Mouse (Mus musculus) cerebellum, adult 11 months (tissue): Measurements from ENCODE around the gene Arpc2.

ENCODE experiments used
- DNase-seq: peaks from one replicate; pipeline ENCODE4 v3.0.0; 2022

Gene Arpc2

DNA sequence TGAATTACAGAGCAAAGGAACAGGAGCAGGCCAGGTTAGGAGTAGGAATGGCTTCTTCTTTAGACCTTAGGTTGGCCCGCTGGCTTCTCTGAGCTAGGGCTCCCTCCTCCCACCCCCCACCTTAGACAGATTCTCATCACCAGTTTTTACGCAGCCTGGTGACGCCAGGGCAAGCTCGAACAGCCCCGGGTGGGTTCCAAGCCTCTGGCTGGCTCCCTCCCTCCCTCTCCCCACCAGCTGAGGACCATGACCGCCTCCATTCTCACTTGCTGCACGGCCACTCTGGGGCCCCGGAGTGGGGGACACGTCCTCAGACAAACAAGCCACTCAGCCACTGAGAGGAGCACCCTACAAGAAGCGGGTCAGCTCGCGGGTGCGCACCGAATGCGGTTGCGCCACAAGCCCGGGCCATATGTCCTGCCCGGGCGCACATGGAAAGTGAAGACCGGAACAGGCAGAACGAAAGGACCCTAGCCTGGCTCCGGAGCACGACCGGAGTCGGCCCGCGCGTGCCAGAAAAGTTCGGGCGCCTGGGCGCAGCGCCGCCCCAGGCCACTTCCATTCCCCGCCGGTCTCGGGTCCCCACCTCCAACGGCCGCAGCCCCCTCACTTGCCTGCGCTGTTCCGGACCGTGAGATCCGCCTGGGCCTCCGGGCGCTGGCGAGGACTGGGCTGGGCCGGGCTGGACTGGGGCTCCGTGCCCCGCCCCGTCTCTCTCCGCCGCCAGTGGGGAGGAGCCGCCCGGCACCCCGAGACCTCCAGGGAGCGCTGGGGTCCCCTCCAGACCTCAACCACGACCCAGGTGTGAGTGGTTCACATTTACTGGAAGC lies 67.8 kb downstream of the Arpc2 start:
- peak; percentile 56 for DNase-seq

DNA sequence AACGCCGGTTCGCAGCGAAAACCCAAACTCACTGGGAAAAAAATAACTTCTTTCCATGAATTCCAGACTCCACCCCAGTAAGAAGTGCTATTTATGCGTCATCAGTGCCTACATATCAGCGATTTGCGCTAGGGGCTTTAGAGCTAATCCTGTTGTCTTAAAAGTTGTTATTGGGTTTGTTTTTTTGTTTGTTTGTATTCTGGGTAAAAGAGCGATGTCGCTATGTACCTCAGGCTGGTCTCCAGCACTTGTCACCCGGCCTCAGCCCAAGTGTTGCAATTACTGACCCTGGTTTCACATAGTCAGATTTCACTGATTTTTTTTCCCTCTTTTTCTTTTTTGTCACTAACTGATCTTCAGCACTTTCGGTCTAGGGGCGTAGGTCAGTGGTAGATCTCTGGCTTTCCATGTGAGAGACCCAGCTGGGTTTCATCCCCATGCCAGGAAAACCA lies 68.5 kb downstream of the Arpc2 start:
- no peak for DNase-seq

DNA sequence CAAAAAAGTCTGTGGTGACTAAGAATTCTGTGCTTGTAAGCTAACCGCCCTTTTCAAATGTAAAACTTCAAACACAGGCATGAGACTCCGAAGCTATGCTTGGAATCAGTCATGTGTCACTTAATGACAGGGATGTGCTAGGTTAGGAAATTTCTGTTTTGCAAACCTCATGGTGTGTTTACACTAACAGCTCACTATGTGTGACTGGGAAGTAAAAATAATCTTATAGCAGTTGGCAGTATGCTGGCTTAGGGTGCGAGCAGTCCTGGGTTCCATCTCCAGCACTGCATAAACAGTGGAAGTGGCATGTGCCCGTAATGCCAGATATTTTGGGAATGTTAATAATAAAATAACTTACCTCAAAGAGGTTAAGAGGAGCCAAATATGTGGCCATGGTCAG lies 69.1 kb downstream of the Arpc2 start:
- no peak for DNase-seq

DNA sequence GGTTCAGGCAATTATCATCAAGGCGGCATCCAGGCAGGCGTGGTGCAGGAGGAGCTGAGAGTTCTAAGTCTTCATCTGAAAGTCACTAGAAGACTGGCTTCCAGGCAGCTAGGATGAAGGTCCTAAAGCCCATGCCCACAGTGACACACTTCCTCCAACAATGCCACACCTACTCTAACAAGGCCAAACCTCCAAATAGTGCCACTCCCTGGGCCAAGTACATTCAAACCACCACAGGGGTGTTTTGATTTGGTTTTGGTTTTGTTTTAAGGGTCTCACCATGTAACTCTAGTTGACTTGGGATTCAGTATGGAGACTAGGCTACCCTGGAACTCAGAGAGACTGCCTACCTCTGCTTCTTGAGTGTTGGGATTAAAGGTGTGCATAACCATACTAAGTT lies 69.6 kb downstream of the Arpc2 start, which contains the start of gene Tmbim1:
Tmbim1 (minus strand) TSS at position 101 of the 400 bp plus-strand sequence.
- no peak for DNase-seq

DNA sequence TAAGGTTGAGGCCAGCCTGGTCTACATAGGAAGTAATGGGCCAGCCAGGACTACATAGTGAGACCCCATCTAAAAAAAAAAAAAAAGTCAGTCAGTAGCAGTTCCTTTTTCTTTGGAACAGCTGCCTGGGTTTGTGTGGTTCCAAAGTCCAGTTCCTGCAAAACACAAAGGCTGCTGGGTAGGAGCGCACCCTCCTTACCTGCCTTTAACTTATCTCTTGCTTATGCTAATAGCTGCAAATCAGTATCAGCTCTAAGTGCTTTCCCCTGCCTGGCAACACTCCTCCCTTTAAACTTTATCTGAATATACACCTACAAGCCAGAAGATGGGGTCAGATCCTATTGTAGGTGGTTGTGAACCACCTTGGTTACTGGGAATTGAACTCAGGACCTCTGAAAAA lies 71.3 kb downstream of the Arpc2 start:
- no peak for DNase-seq

DNA sequence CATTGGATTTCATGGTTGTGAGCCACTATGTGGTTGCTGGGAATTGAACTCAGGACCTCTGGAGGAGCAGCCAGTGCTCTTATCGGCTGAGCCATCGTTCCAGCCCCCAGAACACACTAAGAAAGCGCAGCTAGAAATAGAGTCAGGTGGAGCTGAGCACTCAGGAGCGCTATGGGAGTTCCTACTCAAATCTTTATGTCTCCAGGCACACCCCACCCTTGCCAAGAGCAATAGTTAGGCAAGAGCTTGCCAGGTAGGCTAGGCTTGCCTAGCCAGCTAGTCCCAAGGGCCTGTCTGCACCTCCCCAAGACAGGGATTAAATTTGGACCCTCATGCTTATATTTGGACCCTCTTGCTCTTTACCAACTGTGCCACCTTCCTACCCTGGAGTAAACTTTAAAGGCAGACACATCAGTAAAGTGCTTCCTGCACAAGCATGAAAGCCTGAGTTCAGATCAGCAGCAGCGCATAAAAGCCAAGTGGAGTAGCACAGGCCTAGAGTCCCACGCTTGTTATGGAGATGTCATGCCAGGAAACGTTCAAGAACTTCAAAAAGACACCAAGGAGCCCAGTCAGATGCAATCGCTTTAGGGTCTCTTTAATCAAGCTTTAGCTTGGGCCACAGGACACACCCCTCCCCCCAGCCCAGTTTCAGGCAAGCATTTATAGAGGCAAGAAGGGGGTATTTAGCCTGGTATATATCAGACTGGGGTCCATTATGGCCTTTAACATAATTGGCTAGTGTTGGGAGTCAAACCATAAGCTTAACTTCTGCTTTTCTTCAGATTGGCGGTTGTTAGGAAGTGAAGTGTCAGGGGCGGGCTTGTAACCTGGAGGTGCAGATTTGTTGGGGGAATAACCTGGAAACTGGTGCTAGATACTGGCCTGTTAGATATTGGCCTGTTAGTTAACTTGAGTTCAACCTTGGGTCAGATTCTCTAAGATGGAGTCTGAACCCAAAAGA lies 72.4 kb downstream of the Arpc2 start:
- DNase-seq: no peak

DNA sequence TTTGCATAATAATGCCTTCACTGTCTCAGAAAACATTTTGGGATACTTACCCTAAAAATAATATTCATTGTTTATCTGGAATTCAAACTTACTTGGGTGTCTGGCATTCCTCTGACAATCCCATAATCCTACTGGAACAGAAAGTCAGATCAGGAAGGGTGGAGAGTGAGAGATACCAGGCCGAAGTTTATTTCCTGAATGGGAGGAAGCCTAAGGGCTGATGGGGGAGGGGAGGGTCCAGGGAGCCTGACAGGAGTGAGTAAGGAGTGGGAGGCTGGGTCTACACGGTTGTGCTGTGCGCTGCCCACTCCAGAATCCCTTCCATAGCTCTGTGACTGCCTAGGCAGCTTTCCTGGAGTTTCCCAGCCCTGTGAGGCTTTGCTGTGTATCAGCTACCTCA lies 73.9 kb downstream of the Arpc2 start:
- no peak for DNase-seq

DNA sequence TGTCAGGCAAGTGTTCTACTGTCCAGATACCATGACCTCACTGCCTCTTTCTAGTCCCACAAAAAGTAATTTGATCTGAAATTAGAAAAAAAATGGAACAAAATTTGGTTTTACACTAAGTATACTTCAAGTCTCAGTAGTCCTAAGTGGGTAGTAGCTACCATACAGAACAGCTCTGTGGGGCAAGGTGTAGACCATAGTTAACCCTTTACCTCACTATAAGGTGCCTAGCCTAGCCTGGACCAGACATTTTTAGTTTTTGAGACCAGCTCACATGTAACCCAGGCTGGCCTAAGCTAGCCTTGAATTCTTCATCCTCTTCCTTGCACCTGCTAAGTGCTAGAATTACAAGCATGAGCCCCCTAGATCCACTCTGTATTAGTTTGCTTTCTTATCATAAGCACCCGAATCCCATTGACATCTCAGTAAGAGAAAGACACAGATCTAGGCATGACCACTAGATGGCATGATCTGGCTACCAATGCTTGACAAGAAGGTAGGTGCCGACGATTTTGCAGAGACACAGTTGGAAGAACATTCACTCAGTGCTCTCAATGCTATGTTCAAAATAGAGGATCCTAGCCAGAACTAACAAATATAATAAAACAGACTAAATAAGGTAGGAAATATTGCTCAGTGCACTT lies 77.3 kb downstream of the Arpc2 start:
- DNase-seq: peak; percentile 58

DNA sequence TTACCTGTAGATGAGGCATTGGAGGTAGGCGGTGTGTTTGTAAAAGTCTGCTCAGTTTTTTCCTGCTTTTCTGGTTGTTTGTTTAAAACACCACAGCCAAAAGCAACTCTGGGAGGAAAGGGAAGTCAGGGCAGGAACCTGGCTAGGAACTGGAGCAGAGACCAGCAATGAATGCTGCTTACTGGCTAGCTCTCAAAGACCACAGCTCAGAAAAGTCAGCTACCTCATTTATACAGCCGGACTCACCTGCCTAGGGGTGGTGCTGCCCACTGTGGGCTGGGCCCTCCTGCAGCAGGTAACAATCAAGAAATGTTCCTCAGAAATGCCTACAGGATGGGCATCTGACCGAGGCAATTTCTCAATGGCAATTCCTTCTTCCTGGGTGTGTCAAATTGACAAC lies 78.9 kb downstream of the Arpc2 start:
- DNase-seq: no peak

DNA sequence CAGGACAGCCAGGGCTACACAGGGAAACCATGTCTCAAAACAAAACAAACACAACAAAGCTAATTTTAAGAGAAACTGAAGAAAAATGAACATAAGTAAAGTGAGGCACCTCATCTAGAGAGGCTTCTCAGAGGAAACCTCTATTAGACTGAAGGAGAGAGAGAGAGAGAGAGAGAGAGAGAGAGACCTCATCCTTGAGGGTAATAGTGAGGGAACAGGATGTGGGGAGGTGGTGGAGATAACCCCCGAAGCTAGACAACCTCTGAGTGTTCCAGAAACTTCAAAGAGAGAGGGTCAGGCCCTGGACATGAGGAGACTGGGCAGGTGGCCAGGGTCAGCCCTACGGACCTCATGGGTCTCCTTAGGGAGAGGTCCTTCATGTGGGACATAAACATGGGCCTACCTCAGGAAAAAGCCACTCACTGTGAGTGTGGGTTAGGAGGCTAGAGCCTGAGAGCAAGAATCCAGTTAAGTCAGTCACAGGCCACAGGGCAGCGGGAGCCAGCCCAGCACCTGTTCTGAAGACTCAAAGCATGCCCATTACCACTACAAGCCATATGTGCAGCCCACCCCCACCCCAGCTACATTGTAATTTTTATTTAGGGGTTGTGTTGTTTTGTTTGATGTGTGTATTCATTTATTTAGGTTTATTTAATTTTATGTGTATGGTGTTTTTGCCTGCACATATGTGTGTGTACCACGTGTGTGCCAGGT lies 80.4 kb downstream of the Arpc2 start:
- no peak for DNase-seq
